Mouse (Mus musculus) telencephalon, adult 2 months (tissue): ENCODE measurements at regions not wholly inside any gene's neighbourhood (a gene's known extent, or its start where the extent isn't known, plus 50 kb on each side); places are given as distances from the start of the nearest gene placed in this dataset.
A peak's percentile ranks its signal among the peaks of the same experiment; 100 is the strongest.

Experiments used
- DNase-seq: peaks from one replicate; pipeline ENCODE4 v3.0.0-alpha.2; 2011; ENCODE audit warnings: low read depth, low spot score

- DNase-seq: no peak
These were observed 153.4 kb downstream of the Lrriq3 start for GRCm38 (mm10) chr3:155246628-155247027.

- no peak for DNase-seq
These were observed 153.9 kb downstream of the Lrriq3 start for GRCm38 (mm10) chr3:155247124-155247523.

- DNase-seq: no peak
These were observed 154.7 kb downstream of the Lrriq3 start for GRCm38 (mm10) chr3:155247929-155248328.

- DNase-seq: no peak
These were observed 157.7 kb downstream of the Lrriq3 start for GRCm38 (mm10) chr3:155250904-155251303.

GRCm38 (mm10) chr3:155298206-155298605, 205.0 kb downstream of the Lrriq3 start:
- no peak for DNase-seq

- no peak for DNase-seq
These were observed 205.5 kb downstream of the Lrriq3 start for GRCm38 (mm10) chr3:155298724-155299123.

GRCm38 (mm10) chr3:155322322-155322721, 229.1 kb downstream of the Lrriq3 start:
- DNase-seq: peak; percentile 41

GRCm38 (mm10) chr3:155329701-155330100, 236.5 kb downstream of the Lrriq3 start:
- DNase-seq: no peak

- DNase-seq: no peak
These were observed 256.0 kb downstream of the Lrriq3 start for GRCm38 (mm10) chr3:155349185-155349584.

- no peak for DNase-seq
These were observed 258.4 kb downstream of the Lrriq3 start for GRCm38 (mm10) chr3:155351636-155352035.

GRCm38 (mm10) chr3:155352277-155352802, 259.1 kb downstream of the Lrriq3 start:
- DNase-seq: no peak

- DNase-seq: peak; percentile 74
These were observed 267.2 kb downstream of the Lrriq3 start for GRCm38 (mm10) chr3:155360399-155360798.

GRCm38 (mm10) chr3:155370716-155371115, 277.5 kb downstream of the Lrriq3 start:
- no peak for DNase-seq

- no peak for DNase-seq
These were observed 280.4 kb downstream of the Lrriq3 start for GRCm38 (mm10) chr3:155373591-155373990.

GRCm38 (mm10) chr3:155381910-155382309, 288.7 kb downstream of the Lrriq3 start:
- peak; percentile 71 for DNase-seq

- no peak for DNase-seq
These were observed 289.6 kb downstream of the Lrriq3 start for GRCm38 (mm10) chr3:155382817-155383216.

- DNase-seq: no peak
These were observed 297.4 kb downstream of the Lrriq3 start for GRCm38 (mm10) chr3:155390666-155391065.

- no peak for DNase-seq
These were observed 302.9 kb downstream of the Lrriq3 start for GRCm38 (mm10) chr3:155396134-155396533.

- no peak for DNase-seq
These were observed 308.5 kb downstream of the Lrriq3 start for GRCm38 (mm10) chr3:155401763-155402162.

GRCm38 (mm10) chr3:155408907-155409306, 315.7 kb downstream of the Lrriq3 start:
- DNase-seq: peak; percentile 24

- DNase-seq: no peak
These were observed 316.1 kb downstream of the Lrriq3 start for GRCm38 (mm10) chr3:155409371-155409770.

GRCm38 (mm10) chr3:155409867-155410266, 316.6 kb downstream of the Lrriq3 start:
- no peak for DNase-seq

- peak; percentile 12 for DNase-seq
These were observed 366.7 kb downstream of the Lrriq3 start for GRCm38 (mm10) chr3:155459701-155460481.
